Mouse (Mus musculus) MEL (cell line): ENCODE results near the gene Palmd.

Experiments used
- CTCF ChIP-seq, 3 experiments: IDR thresholded peaks in 2 of 3; conservative IDR thresholded peaks in 1 of 3; 2 replicates each; pipeline ENCODE4 v1.5.1; 2011 to 2012; ENCODE audit warnings: low read length in 3 of 3, low read depth in 2 of 3, mild to moderate bottlenecking in 2 of 3, improper control_type of control experiment in 1 of 3, inconsistent platforms in 1 of 3, mixed read lengths in 1 of 3, moderate library complexity in 1 of 3; ENCODE audit not compliant: control insufficient read depth in 1 of 3, insufficient read depth in 1 of 3, poor library complexity in 1 of 3, severe bottlenecking in 1 of 3
- POLR2AphosphoS5 ChIP-seq: IDR thresholded peaks from 2 replicates; pipeline ENCODE4 v1.6.1; 2012; ENCODE audit warnings: low read depth, borderline replicate concordance, mild to moderate bottlenecking, inconsistent platforms, low read length, moderate library complexity, mixed read lengths

GRCm38 (mm10) chr3:116991180-116991579, 22.4 kb upstream of the Palmd start:
- no peak for TF ChIP-seq CTCF (IDR thresholded peaks at IDR 0.05 in 2 of 3, conservative IDR thresholded peaks at IDR 0.05 in 1 of 3; ENCODE audit: control insufficient read depth in 1 of 3, insufficient read depth in 1 of 3, low read depth in 2 of 3, low read length in 3 of 3, poor library complexity in 1 of 3, severe bottlenecking in 1 of 3)
- TF ChIP-seq POLR2AphosphoS5 = no peak
